Mouse (Mus musculus) layer of hippocampus, postnatal 25 days (tissue): ENCODE results near the gene Rab4a. TPM values are rescaled to one million over a fixed set of nuclear protein-coding genes. Genes with fewer than 3 reads are reported as not detected.

Source experiments
- DNase-seq, 2 experiments: peaks; one replicate each; pipeline ENCODE4 v3.0.0; 2022; ENCODE audit warnings: mixed read lengths in 2 of 2, low spot score in 1 of 2; ENCODE audit errors: extremely low spot score in 1 of 2
- total RNA-seq, 2 experiments: library from RNA; stranded (reverse); gene quantifications; 2 replicates each; pipeline ENCODE4 v1.2.3; 2021

The Rab4a gene
- total RNA-seq, 2 experiments from 2014 or later, result 42.9 to 44.9 TPM

DNA sequence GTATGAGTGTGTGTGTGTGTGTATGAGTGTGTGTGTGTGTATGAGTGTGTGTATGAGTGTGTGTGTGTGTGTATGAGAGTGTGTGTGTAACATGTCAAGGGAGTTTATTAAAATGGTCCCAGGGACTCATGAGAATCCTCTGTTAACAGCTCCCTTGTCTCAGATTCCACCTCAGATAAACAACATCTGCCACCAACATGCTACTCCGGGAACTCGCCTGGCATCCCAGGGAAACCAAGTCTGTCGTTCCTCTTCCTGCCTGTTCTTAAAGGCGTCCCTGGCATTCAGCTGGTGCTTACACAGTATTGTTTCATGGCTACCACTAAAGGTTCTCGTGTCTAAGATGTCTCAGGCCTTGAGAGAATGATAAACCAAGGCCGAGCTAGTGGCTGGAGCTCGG is 38.6 kb downstream of the Rab4a start:
- DNase-seq, result no peak

DNA sequence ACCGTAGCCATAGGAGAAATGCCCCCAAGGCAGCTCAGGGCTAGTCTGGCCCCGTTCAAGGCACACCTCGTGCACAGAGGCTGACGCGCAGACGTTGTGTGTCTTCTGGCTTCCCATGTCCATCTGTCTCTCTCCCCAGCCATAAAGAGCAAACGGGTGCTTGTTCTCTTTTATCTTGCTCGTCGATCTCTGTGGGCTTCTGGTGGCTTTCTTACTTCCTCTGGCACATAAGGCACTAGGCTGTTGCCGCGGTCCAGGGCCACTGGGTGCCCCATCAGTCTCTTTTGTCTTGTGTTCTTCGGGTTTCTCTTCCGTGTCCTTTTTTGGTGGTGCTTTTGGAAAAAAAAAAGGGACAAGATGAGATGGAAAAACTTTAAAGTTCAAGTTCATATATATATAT is 39.3 kb downstream of the Rab4a start:
- DNase-seq, result no peak

DNA sequence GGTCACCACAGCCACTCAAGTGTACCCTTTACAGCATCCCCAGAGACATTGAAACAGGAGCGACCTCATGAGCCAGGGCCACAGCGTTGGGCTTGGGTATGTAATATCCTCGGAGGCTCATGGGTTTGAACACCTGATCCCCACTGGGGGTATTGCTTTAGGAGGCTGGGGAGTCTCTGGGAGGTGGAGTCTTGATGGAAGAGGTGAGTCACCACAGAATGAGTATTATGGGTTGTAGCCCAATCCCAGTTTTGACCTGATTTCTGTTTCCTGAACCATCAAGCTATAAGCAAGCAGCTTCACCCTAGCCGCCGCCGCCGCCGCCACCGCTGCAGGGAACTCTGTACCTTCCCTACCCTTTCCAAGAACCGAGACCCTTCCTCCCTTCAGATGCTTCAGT is 40.2 kb downstream of the Rab4a start:
- DNase-seq, result no peak

DNA sequence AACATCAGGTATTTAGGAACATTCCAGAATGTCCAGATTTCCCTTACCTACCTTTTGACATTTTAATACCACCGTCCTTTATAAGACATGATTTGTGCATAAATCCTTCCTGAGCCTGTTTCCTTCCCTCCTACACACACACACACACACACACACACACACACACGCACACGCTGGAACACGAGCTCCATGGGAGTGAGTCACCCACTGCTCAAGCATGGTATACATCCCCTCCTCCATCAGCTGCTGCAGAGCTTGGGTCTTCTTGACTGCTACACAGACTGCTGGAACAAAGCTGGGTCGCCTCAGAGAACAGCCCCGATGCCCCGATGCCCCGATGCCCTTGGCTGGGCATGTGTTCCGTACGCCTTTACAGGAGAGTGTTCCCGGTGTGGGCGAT is 40.7 kb downstream of the Rab4a start:
- DNase-seq, result no peak

DNA sequence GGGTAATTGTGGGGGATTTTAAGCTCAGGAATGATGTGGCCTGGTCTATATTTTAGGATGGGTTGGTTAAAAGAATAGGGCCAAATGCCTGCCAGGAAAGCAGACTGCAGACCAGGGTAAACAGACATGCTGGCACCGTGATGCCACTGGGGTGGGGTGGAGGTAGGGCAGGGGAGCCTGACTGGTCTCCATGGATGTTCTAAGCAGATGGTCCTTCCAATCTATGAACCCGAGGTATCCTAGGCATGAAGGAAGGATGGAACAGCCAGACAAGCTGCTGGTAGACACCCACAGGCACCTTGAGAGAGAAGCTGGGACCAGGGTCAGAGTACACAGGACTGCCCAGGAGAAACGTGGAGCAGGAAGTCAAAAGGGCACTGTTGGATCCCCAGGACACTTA is 41.8 kb downstream of the Rab4a start:
- DNase-seq, result no peak

DNA sequence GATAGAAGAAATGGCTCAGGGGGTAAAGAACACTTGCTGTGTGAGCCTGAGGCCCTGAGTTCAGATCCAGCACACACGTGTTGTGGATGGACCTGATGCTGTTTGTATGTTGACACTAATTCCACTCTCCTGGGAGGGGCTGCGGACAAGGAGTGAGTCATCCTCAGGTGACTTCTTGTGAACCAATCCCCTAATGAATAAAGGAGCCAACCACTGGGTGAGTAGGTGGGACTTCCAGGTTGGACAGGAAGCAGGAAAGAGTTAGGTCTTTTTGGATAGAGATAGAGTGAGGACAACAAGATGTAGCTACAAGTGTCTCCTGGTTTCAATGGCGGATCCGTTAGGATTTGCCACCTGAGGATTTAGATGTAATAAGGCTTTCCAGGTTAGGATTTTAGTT is 43.6 kb downstream of the Rab4a start:
- no peak for DNase-seq

DNA sequence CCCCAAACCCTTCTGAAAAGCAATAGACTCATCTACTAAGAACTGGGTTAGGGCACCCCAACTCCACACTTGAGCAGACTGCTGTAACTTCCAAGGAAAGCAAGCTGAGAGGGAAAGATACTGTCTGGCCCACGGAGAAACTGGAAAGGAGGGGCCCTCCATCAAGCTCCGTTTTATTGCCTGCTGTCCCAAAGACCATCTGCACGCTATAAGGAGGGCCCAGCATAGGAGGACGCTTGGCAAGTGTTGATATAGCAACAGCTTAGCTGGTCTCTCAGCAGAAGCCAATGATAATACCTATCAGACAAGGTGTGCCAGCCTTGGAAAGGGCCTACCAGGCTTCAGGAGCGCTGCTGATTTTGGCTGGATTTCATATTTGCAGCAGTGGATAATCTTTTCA is 45.8 kb downstream of the Rab4a start:
- DNase-seq, result no peak

DNA sequence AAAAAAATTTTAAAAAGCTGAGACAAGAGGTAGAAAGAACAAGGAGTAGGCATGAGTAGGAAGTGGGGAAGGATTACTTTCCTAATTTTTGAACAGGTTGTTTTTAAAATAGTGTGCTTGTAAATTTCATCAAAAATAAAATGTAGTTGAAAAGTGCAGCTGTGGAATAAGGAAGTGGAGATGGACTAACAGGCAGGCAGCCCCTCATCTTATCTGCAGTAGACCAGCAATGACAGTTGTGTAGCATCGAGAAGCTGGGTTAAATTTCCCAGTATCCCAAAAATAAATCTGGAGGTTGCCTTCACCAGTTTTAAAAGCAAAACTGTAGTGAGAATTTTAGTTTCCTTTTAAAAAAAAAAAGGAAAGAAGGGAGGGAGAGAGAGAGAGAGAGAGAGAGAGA is 48.5 kb downstream of the Rab4a start:
- no peak for DNase-seq

DNA sequence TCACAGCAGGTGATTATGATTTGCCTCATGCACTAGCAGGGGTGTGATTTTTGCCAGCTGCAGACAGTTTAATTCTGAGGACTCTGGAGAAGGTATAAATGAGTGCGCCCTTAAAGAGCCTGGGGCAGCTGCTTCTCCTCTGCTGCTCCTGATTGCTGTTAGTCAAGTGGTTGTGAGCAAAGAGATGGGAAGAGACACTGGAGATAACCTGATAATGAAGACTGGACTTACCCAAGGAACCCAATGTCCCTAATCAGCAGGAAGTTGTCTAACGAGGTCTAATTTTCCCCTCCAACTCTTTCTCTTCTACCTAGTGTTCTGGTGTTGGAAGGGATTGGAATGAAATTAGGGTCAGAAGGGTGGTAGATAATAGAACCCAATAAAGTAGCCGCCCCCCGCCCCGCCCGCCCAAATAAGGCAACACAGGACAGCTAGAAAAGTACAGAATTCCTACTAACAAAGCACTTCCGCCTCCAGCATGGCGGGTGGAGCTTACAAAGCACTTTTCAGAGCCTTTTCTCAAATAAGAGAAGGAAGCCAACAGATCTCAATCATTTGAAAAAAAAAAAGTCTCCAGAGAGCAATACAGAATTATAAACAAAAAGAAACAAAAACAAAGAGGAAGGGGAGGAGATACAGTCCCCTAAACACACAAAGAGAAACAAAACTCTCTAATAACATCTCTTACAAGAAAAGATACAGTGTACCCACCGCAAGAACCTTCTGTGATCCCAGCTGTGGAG is 49.1 kb downstream of the Rab4a start:
- no peak for DNase-seq

DNA sequence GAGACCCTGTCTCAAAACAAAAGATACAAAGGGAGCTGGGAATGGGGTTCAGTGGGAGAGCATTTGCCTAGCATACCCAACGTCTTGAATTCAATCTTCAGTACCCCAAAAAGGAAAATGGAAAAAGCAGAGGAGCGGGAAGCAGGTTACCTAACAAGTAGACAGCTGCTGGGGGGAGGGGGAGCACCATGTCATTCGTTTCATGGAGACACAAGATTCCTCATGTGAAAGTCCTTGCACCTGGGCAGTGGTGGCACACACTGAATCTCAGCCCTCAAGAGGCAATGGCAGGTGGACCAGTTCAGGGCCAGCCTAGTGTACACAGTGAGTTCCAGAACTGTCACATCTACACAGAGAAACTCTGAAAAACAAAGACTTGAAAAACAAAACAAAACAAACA is 51.6 kb downstream of the Rab4a start:
- no peak for DNase-seq

DNA sequence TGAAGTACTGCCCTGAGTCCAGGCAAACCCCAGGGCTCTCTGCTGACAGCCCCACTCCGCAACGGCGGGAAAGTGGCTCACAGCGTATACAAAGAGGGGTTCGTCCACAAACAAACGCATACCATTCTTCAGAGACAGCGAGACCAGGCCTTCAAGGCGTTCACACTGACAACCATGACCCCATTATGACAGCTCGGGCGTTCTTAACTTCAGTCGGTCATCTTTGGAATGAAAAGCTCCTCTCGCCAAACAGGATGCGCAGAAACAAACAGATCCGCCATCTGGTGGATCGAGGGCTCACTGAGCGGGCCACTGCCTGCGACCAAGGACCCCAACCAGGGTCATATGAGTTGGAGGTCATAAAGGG is 52.8 kb downstream of the Rab4a start:
- no peak for DNase-seq

DNA sequence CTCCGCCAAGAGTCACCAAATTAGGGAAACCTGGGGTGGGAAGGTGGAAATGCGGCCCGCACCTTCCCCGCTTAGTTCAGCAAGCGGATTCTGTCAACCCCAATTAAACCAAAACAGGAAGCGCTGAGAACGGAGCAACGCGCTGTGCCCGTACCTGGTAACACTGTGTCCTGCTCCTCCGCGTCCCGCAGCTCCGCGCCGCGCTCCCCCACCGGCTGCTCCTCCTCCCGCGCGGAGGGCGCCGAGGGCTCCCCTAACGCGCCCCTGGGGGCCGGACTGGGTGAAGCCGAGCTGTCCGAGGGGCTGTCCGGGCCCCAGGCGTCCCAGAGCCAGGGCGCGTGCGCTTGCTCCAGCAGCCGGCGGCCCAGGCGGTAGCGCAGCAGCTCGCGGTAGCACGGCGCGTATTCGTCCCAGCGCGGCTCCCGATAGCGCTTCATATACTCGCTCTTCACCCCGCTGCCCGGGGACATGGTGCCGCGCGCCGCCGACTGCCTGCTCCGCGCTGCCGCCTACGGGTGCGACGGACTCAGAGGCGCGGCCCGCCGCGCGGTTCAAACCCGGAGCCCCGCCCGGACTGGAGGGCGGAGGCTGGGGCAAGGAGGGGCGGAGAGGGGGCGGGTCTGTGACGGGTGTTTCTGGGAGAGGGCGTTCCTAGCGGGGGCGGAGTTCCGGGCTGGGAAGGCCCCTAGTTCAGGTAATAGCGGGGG is 53.3 kb downstream of the Rab4a start:
- peak; percentile 79 to 85 for DNase-seq

DNA sequence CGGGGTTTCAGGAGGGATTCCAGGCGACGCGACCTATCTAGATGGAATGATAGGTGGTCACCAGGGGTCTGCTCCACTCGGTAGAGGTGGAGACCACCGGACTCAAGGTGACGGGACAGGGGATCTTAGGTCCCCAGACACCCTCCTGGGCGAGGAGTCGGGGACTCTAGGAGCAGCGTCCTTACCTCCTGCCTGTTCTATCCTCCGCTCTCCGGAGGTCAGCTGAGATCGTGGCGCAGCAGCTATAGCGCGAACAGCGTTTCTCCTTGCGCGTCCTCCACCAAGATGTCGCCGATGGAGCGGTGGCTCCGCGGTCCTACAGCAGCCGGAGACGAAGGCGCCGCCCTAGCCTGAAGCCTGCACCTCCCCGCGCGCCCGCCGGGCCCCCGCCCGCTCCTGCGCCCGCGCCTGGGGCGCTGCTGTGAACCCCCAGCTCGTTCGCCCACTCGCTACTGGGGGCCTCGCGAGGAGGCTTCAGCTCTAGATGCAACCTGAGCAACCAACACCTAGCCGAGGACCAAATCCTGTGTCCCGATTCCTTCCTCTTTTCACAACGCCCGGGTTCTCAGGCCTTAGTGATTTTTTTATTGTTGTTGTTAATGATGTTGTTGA is 54.0 kb downstream of the Rab4a start, which contains the start of gene Ccsap:
TSS of gene Ccsap (minus strand) at position 562 of the 612 bp plus-strand sequence.
- DNase-seq, result peak; percentile 45 to 64

DNA sequence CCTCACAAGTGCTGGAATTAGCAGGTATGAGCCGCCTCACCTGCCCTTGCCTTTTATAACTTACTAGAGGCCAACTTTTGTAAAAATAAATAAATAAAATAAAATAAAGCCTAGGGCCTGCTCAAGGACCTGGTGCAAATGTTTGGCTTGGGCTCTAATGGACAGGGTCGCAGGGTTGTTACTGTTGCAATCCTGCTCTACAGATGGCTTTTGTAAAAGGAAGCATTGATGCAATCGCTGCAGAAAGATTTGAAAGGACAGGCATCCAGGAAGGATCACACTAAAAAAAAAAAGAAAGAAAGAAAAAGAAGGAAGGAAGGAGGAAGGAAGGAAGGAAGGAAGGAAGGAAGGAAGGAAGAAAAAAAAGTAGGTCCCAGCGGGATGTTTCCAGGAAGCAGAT is 54.6 kb downstream of the Rab4a start:
- DNase-seq, result no peak

DNA sequence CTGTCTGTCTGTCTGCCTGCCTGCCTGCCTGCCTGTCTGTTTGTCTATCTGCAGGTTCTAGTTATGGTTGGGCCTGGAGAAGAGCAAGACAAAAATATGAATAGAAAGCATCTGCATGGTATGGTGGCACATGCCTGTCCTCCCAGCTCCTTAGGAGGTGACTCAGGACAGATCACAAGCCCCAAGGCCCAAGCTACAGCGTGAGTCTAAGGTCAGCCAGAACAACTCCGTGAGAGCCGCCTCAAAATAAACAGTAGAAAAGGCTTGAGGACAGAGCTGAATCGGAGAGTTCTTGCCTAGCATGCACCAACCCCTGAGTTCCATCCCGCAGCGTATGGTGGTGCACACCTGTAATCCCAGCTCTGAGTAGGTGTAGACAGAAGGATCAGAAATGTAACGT is 60.0 kb downstream of the Rab4a start:
- no peak for DNase-seq

DNA sequence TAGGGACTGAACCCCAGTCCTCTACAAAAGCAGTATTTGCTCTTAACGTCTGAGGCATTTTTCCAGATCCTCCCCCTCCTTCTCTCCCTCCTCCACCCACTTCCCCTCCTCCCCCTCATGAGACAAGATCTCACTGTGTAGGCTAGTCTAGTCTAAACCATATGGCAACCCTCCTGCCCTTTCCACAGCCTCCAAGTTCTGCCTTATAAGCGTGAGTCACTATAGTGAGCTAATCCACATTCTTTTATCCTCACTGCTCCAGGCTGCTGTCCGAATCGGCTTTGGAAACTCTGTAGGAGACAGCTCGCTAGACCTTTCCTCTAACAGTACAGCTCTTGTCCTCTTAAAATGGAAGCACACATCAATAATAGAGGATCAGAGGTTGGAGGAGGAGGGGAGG is 61.2 kb downstream of the Rab4a start:
- no peak for DNase-seq

DNA sequence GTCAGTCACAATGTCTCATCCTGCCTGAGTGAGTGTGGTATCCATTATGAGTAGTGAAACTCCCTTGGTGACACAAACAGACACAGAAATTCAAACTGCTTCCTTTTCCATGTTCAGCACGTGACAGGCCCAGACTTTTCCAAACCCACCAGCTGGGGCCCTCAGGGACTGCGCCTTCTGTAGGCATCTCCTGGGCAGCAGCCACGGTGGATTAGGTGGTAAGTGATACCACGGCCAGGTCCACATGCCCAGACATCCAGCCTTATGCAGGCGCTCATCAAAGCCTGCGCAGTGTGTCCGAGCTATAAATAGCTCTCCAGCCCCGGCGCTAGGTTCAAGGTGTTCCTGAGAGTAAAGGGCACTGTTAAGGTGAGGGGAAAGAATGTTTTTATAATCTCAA is 66.3 kb downstream of the Rab4a start:
- DNase-seq, result no peak

DNA sequence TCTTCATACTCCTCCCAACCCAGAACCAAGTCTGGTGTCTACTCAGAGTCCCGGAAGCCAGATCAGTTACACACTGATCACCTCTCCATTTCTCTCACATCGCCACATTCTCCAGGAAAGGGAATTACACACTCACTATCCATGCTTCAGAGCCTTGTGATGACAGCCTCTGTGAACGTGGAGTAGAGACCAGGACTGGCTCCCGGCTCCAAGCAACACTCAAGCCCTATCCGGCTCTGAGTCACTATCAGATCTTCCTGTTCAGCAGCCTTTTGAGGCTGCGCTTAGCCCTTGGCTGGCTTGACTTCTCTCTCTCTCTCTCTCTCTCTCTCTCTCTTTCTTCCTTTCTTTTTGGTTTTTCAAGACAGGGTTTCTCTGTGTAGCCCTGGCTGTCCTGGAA is 67.6 kb downstream of the Rab4a start:
- no peak for DNase-seq

DNA sequence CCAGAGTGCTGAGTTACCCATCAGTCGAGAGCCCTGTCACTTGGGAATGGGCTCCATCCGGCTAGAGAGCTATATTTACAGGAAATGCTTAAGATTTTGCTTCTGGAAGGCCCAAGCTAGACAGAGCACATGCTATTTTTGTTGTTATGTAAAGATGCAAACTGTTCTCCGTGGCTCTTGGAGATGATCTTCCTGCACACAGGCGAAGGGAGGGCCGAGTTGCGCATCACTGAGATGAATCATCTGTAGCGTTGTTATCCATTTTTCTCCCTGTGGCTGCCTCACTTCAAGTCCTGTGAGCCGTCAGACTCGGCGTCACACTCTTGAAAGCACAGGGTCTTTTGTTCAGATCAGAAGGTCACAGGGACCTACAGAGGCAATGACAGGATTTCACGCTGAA is 68.5 kb downstream of the Rab4a start:
- no peak for DNase-seq

DNA sequence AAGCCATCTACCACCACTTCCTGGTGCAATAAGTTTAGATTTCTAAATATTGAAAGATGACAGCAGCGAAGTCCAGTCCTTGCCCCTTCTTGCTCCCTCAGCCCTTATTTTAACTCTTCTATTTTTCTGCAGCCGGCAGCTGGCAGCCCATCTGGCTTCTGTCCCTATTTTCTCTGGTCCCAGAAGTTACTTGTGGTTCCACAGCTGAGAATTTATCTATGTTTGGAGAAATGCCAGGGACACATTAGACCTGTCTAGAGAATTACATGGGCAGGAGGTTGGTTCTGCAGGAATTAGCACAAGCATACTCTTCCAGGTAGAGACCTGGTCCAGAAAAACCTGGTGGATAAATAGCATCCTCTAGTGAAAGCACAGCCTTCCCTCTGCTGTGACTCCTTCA is 72.1 kb downstream of the Rab4a start:
- DNase-seq, result no peak

DNA sequence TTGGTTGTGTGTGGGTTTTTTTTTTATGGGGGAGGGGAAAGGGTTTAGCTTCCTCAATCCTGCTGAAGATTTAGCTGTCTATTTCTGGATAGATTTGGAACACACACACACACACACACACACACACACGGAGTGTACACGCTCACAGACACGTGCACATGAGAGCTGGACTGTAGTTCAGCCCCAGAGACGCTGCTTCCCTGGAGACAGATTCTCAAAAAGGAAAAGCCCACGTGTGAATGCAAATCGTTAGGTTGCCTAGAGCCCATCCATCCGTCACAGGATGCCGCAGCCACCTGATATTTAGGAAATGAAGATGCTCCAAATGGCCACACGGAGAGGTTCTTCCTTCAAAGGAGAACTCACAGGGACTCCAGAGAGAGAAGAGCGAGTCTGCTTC is 74.5 kb downstream of the Rab4a start:
- no peak for DNase-seq

DNA sequence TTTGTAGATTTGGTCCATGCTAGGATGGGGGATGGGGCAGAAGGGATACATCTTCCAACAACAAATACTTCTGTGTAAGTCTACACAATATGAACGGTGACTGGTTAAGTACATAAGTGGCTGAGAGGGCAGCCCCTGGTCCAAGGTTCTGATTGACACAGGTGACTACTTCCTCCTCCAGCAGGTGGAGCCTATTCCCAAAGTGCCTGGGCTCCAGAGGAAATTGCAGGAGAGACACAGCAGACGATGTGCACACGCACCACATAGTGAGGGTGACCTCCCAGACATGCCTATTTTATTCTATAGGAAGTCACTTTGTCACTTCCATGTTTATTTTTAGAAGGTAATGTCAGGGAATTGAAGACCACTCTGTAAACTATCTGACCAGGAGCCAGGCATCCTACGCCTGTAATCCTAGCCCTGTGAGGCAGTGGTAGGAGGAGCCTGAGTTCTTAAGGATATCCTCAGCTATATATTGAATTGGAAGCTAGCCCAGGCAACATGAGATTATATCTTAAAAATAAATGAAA is 75.1 kb downstream of the Rab4a start:
- no peak for DNase-seq
